Mouse (Mus musculus): Measurements from ENCODE around the gene Myh4.
A peak's percentile ranks its signal among the peaks of the same experiment; 100 is the strongest.

The Myh4 gene

DNA sequence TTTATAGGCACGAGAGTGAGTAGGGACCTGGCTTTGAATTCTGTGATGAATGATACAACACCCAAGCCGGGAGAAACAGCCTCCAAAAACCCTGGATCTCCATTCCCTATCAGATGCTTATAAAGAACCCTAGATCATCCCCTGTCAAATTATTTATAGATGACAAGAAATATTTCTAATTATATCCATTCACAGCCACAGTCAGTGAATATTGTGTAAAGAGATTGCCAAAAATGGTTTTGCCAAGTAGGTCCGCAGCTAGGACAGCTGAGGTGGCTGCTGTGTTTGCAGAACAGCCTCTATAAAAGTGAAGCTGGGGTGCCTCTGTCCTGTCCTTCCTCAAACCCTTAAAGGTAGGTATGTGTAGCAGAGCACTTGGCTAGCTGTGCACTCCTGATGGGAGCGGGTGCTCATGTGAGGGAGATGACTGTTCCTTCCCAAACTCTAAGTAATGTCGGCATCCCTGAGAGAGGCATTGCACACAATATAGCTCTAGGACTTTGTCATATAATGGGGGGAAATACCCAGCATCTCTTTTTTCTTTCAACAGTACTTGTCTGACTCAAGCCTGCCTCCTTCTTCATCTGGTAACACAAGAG is at the start of gene Myh4:
Gene Myh4, plus strand, starts transcription at position 549 of the 599 bp plus-strand sequence.
- no peak for DNase-seq (ENCODE audit: low spot score in 2 of 2)

DNA sequence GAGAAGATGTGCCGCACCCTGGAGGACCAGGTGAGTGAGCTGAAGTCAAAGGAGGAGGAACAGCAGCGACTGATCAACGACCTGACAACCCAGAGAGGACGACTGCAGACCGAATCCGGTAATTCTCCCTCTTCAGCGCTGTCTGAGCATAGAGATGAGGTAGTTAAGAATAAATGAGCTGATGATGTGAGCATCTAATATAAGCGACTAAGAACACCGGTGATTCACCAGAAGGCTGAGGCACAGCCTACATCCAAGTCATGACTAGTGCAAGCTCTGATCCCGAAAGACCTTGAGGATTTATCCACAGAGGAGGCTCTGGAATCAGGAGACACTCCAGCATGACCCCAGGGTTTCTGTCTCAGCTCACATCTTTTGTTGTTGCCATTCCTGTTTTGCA is 47.5 kb upstream of the Myh4 start:
- no peak for DNase-seq (ENCODE audit: low spot score in 2 of 2)

DNA sequence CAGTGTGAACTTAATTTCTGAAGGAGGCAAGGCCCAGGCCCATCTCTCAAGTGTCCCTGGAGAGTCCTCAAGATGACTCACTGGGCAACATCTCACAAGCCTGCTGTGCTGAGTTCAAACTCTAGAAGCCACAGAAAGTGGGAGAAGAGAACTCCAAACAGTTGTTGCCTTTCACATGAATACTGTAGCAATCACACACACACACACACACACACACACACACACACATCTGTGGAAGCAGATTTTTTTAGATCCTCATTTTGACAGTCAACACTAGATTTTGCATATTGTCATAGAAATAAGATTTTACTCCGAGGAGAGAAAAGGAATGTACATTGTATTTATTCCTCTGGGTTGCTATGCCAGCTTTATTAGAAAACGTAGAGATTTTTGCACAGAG is 47.0 kb upstream of the Myh4 start:
- DNase-seq (ENCODE audit: low spot score in 2 of 2) = no peak

- no peak for DNase-seq (ENCODE audit: low spot score in 2 of 2)
Observed at GRCm38 (mm10) chr11:67191496-67191895, 46.3 kb upstream of the Myh4 start.

DNA sequence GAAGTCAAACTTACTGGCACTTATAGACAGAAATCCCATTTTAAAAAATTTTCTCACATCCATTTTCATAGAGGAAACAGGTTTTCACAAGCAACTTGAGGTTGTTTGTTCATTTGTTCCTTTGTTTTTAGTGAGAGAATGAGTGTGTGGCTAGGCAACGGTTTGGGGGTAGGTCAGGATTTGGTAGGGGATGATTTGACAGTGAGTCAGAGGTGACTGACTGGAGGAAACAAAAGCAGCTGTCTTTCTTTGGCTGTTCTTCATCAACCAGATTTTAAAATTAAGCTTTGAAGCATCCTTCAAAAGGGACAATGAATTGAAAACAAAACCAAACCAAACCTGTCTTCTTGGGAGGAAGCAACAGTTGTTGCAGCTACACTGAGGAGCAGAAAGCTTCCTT is 38.5 kb upstream of the Myh4 start:
- DNase-seq (ENCODE audit: low spot score in 2 of 2) = no peak

- DNase-seq (ENCODE audit: low spot score in 2 of 2) = no peak
Observed at GRCm38 (mm10) chr11:67199752-67200151, 38.1 kb upstream of the Myh4 start, which contains the start of gene Myh1. TSS of gene Myh1 (plus strand) at chr11:67200052.

- DNase-seq (ENCODE audit: low spot score in 2 of 2) = no peak
Observed at GRCm38 (mm10) chr11:67204766-67205165, 33.1 kb upstream of the Myh4 start.

DNA sequence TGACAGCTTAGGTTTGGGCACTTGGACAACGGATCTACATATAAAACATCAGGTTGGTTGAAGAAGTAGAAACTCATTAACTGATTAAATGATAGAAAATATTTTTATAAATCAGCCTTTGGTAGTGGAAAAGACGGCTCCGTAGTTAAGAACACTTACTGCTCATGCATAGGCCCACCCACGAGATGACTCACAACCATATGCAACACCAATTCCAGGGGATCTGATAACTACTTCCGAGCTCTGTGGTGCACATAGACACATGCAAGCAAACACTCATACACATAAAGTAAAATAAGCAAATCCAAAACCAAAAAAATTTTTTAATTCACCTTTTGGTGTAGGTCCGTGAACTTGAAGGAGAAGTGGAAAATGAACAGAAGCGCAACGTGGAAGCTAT is 16.0 kb upstream of the Myh4 start:
- DNase-seq (ENCODE audit: low spot score in 2 of 2) = no peak

GRCm38 (mm10) chr11:67224466-67224865 is 13.4 kb upstream of the Myh4 start:
- DNase-seq (ENCODE audit: low spot score in 2 of 2) = no peak

DNA sequence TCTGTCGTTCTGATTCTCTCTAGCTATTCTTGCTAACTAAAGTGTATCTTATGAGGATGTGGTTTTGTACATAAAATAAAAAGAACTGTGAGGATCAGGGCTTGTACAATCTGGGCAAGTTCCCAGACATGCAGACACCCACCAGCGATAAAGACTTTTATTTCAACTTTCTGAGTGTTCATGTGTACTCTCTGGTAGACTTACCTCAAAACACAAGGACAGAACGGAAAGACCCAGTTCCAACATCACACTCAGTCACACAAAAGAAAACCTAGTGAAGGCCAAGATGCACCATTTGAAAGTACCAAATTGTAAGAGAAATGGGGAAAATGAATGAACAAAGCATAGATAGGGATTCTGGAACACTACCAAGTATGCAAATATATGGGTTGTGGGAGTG is 9.1 kb upstream of the Myh4 start:
- no peak for DNase-seq (ENCODE audit: low spot score in 2 of 2)

GRCm38 (mm10) chr11:67229166-67229565 is 8.7 kb upstream of the Myh4 start:
- DNase-seq (ENCODE audit: low spot score in 2 of 2) = no peak

GRCm38 (mm10) chr11:67229946-67230345 is 7.9 kb upstream of the Myh4 start:
- DNase-seq (ENCODE audit: low spot score in 2 of 2) = no peak

- DNase-seq (ENCODE audit: low spot score in 2 of 2) = peak in 1 of 2 experiments; percentile 34
Observed at GRCm38 (mm10) chr11:67235639-67236358, 2.0 kb upstream of the Myh4 start.

- no peak for DNase-seq (ENCODE audit: low spot score in 2 of 2)
Observed at GRCm38 (mm10) chr11:67236799-67237198, 1.0 kb upstream of the Myh4 start.

DNA sequence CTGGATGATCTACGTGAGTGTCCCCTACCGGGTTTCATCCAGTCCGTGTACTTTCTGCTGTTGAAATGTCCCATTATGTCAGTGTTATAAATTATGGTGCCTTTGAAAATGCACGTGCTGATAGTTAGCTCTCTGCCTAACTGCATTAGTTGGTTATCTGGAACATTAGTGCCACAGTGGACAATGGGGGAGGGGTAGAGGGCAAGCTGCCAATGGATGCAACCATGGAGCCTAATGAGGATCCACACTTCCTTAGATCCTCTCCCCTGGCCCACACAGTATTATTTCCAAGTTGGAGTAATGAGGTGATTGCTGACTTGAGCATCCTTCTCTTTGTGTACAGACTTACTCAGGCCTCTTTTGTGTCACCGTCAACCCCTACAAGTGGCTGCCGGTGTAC is 3.2 kb downstream of the Myh4 start:
- no peak for DNase-seq (ENCODE audit: low spot score in 2 of 2)

- no peak for DNase-seq (ENCODE audit: low spot score in 2 of 2)
Observed at GRCm38 (mm10) chr11:67253691-67254090, 15.9 kb downstream of the Myh4 start.

- DNase-seq (ENCODE audit: low spot score in 2 of 2) = no peak
Observed at GRCm38 (mm10) chr11:67257048-67257447, 19.2 kb downstream of the Myh4 start.

GRCm38 (mm10) chr11:67260956-67261355 is 23.1 kb downstream of the Myh4 start:
- DNase-seq (ENCODE audit: low spot score in 2 of 2) = no peak

DNA sequence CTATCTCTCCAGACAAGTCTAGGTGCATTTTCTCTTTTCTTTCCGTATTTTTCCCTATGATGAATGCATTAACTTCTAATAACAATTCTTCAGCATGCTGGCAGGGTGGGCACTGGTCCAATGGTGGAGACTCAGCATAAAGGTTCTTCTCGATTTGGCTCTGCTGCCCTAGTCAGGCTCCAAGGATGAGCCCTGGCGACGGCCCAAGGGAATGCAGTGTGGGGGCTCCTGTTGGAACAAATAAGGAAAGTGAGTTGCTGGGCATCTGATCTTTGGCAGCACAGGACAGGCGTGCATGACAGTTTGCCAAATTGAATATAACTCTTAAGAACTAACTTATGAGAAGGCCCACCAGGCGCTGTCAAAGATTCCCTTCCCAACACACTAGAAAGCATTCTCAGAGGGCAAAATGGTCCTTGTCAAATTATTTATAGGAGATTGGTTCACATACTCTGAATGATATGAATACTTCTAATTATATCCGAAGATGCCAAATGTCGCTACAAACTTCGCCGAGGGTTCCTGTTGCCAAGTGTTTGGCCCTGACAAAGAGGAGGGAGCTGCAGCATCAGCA is 38.9 kb downstream of the Myh4 start, which contains the start of gene Myh8:
Gene Myh8, plus strand, starts transcription at position 524 of the 574 bp plus-strand sequence.
- DNase-seq (ENCODE audit: low spot score in 2 of 2) = no peak

GRCm38 (mm10) chr11:67293440-67293839 is 55.6 kb downstream of the Myh4 start:
- DNase-seq (ENCODE audit: low spot score in 2 of 2) = no peak

Data from frontal cortex, postnatal 25 days (tissue).